Mouse (Mus musculus) ZHBTc4 (cell line): ENCODE results near the gene Atxn2l.
A peak's percentile ranks its signal among the peaks of the same experiment; 100 is the strongest.

ENCODE experiments used
- DNase-seq: peaks from one replicate; pipeline ENCODE4 v3.0.0-alpha.2; 2011; ENCODE audit warnings: low read depth, low spot score

Atxn2l gene

GRCm38 (mm10) chr7:126503273-126503878 lies at the start of gene Atxn2l:
Atxn2l (minus strand) TSS chr7:126503437.
- DNase-seq = peak; percentile 100

DNA sequence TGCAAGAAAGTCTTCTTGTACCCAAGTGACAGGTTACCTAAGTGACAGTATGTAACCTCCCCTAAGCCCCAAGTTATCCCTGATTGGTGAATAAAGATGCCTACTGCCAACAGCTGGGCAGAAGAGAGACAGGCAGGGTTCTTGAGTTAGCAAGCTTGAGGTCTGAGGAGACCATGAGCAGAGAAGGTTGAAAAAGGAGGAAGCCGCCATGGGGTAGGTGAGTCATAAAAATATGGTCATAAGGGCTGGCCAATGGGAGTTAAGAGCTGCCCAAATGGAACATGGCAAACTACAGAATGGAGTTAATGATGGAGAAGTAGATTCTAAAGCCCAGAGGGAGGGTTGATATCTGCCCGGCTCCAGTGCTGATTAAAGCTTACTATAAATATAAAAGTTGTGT lies 42.4 kb upstream of the Atxn2l start:
- DNase-seq = no peak

DNA sequence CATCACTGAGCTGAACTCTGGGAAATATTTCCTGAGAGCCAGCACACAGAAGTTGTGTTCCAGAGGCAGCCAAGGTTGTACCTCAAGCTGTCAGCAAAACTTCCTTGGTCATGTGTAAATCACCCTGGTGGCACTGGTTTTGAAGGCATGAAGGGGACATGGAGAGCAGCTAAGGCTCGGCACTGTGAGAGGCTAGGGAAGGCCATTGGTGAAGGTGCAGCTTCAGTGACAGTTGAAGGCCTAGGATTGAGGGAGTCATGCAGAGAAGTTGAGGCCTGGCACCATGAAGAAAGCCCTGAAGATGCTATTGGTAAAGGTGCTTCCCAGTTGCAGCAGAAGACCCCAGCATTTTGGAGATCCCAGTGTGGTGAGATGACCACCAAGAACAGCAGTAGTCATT lies 38.4 kb upstream of the Atxn2l start:
- DNase-seq = no peak

DNA sequence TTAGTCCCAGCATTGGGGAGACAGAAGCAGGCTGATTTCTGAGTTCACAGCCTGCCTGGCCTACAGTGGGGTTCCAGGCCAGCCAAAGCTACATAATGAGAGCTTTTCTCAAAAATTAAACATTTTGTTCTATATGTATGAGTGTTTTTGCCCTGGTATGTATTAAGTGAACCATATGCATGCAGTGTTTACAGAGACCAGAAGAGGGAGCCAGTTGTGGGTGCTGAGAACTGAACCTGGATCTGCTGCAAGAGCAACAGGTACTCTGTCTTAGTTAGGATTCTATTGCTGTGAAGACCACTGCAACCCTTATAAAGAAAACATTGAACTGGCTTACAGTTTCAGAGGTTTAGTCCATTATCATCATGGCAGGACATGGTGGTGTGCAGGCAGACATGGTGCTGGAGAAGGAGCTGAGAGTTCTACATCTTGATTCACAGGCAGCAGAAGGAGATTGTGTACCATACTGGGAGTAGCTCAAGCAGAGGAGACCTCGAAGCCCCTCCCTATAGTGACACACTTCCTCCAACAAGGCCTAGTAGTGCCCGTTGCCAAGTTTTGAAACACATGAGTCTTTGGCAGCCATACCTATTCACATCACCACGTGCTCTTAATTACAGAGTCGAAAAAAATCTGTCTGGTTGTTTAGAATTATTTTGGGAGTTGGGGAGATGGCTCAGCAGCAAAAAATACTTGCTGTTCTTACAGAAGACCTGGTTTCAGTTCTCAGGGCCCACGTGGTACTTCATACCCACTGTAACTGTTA lies 34.8 kb upstream of the Atxn2l start:
- peak; percentile 74 for DNase-seq

DNA sequence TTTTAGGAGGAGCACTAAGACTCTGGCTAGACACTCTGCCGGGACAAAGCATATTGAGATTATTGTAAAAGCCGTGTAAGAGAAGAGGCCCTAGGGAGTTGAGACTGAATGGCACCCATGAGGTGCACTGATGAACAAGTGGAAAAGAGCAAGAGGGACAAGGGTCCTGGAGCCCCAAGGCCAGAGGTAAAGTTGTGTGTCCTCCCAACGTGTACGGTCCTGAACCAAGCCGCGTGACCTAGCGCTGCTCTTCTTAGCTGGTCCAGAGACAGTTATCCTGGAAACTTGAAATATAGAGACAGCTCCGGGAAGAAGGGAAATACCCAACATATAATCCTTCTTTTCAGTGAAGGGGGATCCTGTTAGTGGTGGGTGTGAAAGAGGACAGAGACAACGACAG lies 33.2 kb upstream of the Atxn2l start:
- no peak for DNase-seq

GRCm38 (mm10) chr7:126535766-126536165 lies 32.5 kb upstream of the Atxn2l start:
- DNase-seq = peak; percentile 40

DNA sequence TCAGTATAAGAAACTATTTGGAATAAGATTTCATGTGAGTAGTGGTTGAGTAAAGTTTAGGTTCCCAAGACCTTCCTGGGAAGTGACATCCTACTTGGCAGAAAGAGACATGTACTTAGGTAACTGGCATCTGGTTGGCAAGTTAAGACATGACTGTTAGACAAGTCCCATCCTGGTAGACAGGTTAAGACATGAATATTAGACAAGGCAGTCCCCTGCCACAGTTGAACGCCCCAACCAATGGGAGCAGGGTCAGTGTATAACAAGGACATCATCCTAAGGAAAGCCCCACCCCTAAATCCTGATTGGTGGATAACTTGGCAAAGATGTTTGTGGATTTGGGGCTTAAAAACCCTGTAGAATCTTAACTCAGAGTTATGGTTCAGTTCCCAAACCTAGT lies 30.2 kb upstream of the Atxn2l start:
- no peak for DNase-seq

- DNase-seq = peak; percentile 69
These were observed 24.9 kb upstream of the Atxn2l start for GRCm38 (mm10) chr7:126528166-126528577.

DNA sequence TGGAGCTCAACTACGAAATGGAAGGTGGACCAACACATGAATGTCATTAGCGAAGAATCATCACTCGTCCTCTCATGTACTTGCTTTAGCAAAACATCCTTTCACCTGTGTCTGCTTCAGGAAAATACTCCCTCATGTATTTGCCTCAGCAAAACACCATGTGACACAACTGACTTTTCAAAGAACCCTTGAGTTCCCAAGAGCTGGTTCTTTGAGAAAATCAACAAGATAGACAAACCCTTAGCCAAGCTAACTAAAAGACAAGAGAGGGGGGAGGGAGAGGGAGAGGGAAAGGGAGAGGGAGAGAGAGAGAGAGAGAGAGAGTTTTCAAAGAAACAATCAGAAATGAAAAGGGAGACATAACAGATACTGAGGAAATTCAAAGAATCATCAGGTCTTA lies 20.1 kb upstream of the Atxn2l start:
- DNase-seq = no peak

DNA sequence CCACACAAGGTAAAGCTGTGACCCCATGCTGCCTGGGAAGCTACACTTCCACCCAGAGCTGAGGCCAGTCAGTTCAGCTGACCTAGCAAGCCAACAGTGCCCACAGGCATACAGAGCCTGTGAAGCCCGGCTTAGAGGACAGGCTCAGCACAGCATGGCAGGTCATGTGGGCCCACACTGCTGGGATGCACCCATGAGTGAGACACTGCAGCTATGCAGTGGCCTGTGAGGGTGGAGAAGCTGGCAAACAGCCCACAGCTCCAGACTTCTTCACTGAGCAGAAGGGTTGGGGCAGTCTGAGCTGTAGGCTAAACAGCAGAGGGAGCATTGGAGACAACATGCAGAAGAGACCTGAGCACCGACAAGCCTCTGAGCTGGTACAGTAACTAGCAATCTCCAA lies 16.3 kb upstream of the Atxn2l start:
- no peak for DNase-seq

DNA sequence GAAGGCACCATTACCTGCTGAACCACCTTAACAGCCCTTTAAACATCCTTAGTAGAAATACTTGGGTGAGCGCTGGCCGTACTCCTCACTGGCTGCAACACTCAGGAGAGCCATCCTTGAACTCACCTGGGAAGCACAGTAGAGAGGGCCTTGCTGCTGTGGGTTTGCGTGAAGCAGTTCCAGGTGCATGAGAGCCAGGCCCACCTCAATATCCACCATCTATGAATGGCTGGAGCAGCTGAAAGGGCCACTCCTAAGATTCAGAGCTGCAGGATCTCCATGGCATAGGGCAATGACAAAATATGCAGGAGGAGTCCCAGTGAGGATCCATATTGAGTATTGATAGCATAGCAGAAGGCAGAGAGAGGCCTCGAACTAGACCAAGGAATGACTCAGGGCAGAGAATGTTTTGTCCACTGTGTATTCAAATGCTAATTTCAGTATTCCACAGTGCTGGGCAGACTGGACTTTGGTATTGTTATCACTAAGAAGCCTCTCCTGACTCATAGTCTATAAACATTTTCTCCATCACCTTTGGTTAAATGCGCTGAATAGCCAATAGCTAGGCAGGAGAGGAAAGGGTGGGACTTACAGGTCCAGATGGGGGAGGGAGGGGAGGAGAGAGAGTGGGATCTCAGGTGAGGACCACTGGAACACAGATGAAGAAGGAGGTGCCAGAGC lies 15.2 kb upstream of the Atxn2l start:
- DNase-seq = no peak

DNA sequence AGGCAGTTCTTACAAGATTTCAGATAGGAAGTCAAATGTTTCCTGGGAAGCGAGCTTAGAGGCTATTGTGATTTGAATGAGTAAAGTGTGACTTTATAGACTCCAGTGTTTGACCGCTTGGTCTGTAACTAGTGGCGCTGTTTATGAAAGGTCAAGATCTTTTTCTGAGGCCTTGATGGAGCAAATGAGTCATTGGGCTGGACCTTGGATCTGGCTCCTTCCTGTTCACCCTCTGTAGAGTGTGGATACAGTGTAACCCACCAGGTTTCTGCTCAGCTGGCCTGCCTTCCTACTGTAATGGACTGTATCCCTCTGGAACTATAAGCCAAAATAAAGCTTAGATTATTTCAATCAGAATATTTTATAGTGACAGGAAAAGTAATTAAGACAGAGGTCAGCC lies 8.1 kb upstream of the Atxn2l start:
- no peak for DNase-seq

- DNase-seq = no peak
These were observed 4.0 kb upstream of the Atxn2l start for GRCm38 (mm10) chr7:126507126-126507778.

- DNase-seq = peak; percentile 45
These were observed 1.7 kb upstream of the Atxn2l start for GRCm38 (mm10) chr7:126504913-126505312.

DNA sequence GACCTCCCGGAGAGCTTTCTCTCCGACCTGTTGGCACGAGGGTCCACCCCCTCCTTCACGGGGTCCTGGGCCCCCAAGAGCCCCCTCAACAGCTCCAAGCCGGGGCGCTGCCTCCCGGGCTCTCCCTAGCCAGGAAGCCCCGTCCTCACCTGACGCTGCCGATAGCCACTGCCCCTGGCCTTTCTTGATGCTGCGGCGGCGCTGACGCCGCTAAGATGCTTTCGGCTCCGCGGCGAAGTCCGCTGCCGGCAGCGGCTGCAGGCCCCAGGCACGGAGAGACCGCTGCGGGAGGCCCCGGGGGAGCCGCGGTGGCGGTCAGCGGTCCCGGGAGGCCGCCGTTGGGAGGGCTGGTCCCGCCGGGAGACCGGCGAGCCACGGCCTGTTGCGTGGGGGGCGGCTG lies 486 bp downstream of the Atxn2l start:
- DNase-seq = no peak

DNA sequence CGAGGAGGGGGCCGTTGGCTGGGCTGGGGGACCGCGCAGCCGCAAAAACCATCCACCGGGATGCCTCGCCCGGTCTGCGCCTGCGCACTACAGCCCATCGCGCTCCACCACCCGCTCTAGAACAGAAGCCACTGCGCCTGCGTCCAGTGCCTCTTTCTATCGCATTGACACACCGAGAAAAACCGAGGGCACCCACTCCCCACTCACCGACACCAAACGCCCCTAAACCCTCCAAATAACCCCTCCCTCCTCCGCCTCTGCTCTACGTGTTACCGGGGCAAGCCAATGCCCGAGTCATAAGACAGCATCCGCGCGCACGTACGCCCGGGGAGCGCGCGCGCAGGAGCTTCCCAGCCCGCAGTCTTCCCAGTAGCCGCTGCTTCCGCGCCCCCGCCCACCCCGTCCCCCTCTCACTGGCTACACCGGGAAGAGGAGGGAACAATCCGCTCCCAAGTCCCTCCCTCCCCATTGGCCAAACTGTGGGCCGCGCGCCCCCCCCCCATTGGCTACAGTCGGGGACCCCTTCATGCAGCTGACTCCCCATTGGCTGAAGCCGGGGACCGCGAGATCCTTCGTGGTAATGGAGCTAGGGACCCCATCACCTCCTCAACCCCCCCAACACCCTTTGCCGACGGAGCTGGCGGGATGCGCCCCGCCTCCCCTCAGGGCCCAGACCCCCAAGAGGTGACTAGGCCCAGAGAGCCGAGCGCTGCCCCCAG lies 1.1 kb downstream of the Atxn2l start:
- peak; percentile 99 for DNase-seq

- DNase-seq = no peak
These were observed 1.6 kb downstream of the Atxn2l start for GRCm38 (mm10) chr7:126501684-126502022.

GRCm38 (mm10) chr7:126499416-126499815 lies 3.8 kb downstream of the Atxn2l start:
- no peak for DNase-seq

GRCm38 (mm10) chr7:126497966-126498365 lies 5.3 kb downstream of the Atxn2l start:
- DNase-seq = no peak

- DNase-seq = no peak
These were observed 6.8 kb downstream of the Atxn2l start for GRCm38 (mm10) chr7:126496475-126496874.

GRCm38 (mm10) chr7:126494120-126494519 lies 9.1 kb downstream of the Atxn2l start:
- DNase-seq = no peak

GRCm38 (mm10) chr7:126491973-126492372 lies 11.3 kb downstream of the Atxn2l start:
- DNase-seq = no peak
